Mouse (Mus musculus): ENCODE data around the gene Uqcrh. TPM values are rescaled to one million over a fixed set of nuclear protein-coding genes. Genes with fewer than 3 reads are reported as not detected.

Uqcrh gene
- polyA plus RNA-seq, 1 experiment from 2014 or later = 697 TPM

DNA sequence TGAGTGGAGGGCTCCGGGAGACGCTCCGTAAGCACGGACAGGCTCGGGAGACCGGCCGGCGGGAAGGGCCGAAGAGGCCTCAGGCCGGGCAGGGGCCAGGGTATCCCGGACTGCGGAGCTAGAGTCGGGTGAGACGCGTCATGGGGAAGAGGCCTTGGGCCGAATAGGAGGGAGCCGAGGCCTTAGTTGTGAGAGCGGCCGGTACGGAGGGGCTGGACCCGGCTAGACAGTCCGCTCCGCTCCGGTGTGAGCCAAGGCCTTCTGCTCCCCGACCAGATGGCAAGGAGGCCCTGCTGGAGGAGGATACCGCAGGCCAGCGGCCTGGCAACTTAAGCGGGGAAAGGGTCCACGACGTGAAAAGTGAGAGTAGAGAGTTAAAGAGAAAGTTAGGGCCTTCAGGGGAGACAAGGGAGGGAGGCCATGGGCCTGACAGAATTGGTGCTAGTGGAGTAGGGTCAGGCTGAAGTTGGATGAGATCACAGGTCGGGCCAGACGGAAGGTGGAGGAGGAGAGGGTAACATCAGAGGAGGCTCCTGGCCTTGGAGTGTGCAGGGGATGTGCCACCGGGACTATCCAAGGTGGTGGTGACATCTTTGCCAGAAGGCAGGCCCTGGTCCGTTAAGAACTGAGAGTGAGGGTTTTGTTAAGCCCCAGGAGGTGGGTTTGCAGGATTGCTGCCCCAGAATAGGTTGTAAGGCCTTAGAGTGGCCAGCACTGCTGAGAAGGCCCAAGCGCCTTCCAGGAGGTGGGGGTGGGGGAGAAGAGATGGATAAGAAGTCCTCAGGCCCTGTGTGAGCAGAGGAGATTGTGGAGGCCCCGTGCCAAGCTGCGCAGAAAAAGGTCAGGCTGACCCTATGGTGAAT lies 1.7 kb upstream of the Uqcrh start:
- Histone ChIP-seq H3K4me3 (peak overlapping the region; percentile 99), H3K27ac (peak overlapping the region; percentile 99), H3K9me3 (no peaks in the 10 kb centered on the region), H3K27me3 (ENCODE audit: insufficient read depth, poor library complexity, severe bottlenecking) (no peaks in the 10 kb centered on the region), H3K4me1 (peaks cover 35% of the 10 kb centered on the region), H3K36me3 (peaks cover 23% of the 10 kb centered on the region)
- peak; percentile 90 for DNase-seq (ENCODE audit: low spot score)
- under 1% methylated on average over 37 of the region's 37 CpGs for WGBS

DNA sequence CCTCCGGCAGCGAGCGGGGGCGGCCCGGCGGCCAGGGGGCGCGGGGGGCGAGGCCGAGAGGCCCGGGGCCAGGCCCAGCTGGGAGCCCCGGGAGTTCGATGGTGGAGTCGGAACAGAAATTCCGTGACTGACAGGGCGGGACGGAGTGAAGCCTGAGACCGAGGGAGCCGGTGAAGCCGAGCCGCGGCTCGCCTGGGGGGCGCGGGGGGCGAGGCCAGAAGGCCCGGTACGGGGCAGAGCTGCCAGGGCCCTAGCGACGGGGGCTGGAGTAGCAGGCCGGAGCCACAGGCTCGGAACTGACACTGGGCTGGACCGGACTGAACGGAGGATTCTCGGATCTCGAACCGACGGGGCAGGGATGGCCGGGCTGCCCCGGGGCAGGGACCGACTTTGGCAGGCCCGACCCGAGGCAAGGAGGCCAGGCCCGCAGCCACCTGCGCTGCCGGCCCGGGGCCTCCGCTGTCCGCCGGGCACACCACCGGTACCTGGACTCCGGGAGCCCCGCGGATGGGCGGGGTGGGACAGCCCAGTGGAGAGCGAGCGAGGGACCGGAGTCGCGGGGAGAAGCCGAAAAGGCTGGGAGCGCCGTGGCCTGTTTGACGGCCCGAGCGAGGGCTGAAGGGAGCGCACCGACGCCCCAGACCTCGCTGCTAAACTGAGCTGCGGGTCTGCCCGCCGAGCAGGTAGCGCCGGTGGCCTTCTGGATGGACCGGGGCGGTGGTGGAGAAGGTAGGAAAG lies 929 bp upstream of the Uqcrh start:
- H3K27ac ChIP-seq = peak overlapping the region; percentile 99
- H3K36me3 ChIP-seq = peaks cover 16% of the 10 kb centered on the region
- no peaks in the 10 kb centered on the region for H3K27me3 ChIP-seq (ENCODE audit: insufficient read depth, poor library complexity, severe bottlenecking)
- peaks cover 35% of the 10 kb centered on the region for H3K4me1 ChIP-seq
- H3K4me3 ChIP-seq = peak overlapping the region; percentile 99
- no peaks in the 10 kb centered on the region for H3K9me3 ChIP-seq
- under 1% methylated on average over 77 of the region's 77 CpGs for WGBS
- DNase-seq (ENCODE audit: low spot score) = peak; percentile 90

DNA sequence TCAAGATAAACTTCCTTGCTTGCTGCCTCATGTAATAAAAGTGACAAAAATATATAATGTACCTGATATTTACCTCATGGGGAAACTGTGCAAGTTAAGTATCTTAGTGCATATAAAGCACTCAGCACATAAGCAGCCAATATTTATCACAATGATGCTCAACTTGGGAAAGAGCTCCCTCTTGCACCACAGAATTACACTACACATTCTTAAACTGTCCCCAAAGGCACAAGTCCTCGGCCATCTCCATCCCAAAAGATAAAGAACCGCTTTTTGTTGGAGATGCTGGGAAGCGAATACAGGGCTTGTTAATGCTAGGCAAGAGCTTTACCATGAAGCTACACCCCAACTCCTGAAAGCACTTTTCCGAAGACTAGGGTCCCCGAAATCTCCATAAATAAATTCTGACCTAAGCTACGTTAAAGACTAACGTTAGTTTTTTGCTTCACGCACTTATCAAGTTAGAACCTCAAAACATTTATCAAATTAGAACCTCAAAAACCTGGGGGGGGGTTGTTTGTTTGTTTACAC lies 661 bp downstream of the Uqcrh start:
- Histone ChIP-seq H3K36me3 (peaks cover 18% of the 10 kb centered on the region), H3K27me3 (ENCODE audit: insufficient read depth, poor library complexity, severe bottlenecking) (no peaks in the 10 kb centered on the region), H3K4me3 (peak overlapping the region; percentile 99), H3K4me1 (peaks cover 35% of the 10 kb centered on the region), H3K27ac (peak overlapping the region; percentile 99), H3K9me3 (no peaks in the 10 kb centered on the region)
- no peak for DNase-seq (ENCODE audit: low spot score)
- 2% methylated on average over 8 of the region's 8 CpGs for WGBS

DNA sequence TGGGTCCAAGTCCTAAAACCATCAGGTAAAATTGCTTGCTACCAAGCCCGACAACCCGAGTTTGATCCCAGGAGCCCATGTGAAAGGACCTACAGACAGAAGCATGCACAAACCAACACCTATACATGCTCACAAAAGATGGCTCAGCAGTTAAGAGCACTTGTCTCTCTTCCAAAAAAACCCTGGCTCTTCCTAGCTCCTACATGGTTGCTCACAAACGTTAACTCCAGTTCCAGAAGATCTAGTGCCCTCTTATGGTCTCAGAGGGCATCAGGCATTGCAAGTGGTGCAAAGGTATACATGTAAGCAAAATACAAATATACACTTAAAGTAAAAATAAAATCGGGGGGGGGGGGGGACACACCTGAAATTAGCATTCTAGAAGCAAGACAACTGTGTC lies 1.7 kb downstream of the Uqcrh start:
- Histone ChIP-seq H3K36me3 (peaks cover 28% of the 10 kb centered on the region), H3K27ac (no peak overlapping the region), H3K27me3 (ENCODE audit: insufficient read depth, poor library complexity, severe bottlenecking) (no peaks in the 10 kb centered on the region), H3K4me3 (peak overlapping the region; percentile 99), H3K9me3 (no peaks in the 10 kb centered on the region), H3K4me1 (peaks cover 35% of the 10 kb centered on the region)
- no peak for DNase-seq (ENCODE audit: low spot score)
- WGBS = 55% methylated on average over 4 of the region's 4 CpGs

DNA sequence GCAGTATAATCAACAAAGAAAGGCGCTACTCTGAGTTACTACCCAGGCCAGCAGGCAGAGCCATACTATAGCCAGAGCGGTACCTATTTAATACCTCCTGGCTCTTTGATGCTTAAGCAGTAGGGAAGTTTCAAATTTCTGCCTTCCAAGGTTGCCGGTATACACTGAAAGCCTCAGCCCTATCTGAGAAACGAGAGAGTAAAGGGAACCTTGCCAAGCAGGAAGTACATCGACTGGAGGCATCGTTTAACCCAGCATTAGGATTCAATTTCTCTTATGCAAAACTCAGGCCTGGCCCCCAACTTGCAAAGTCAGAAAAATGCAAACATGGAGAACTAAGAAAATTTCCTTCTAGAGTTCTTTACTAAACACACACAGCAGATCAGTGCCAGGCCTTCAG lies 4.8 kb downstream of the Uqcrh start:
- Histone ChIP-seq H3K36me3 (peaks cover 54% of the 10 kb centered on the region), H3K4me1 (peaks cover 18% of the 10 kb centered on the region; the same call in 1 of the 2 replicates), H3K27me3 (ENCODE audit: insufficient read depth, poor library complexity, severe bottlenecking) (no peaks in the 10 kb centered on the region), H3K27ac (no peak overlapping the region), H3K9me3 (no peaks in the 10 kb centered on the region), H3K4me3 (no peak overlapping the region)
- 86% methylated on average over 6 of the region's 6 CpGs for WGBS
- DNase-seq (ENCODE audit: low spot score) = no peak

DNA sequence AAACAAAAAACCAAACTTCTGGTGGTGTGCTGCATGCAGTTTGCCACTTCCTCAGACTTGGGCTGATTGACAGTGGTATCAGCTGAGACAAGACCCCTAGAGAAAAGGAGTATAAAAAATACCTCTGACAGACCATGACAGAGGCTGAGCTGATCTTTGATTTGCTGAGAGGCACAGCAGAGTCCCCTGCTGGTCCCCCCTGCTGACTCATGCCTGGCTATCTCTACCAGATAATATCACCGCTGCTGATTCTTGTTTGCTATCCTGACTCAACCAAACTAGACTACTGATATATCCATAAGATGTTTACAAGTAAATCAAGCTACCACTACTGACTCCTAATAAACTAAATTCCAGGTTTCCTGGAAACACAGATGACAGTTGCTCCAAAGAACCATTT lies 11.0 kb downstream of the Uqcrh start:
- no peak overlapping the region for H3K27ac ChIP-seq
- no peaks in the 10 kb centered on the region for H3K27me3 ChIP-seq (ENCODE audit: insufficient read depth, poor library complexity, severe bottlenecking)
- WGBS = 6% methylated on average over 1 of the region's 1 CpGs
- no peaks in the 10 kb centered on the region for H3K9me3 ChIP-seq
- DNase-seq (ENCODE audit: low spot score) = no peak
- peaks cover 34% of the 10 kb centered on the region for H3K36me3 ChIP-seq
- no peaks in the 10 kb centered on the region for H3K4me1 ChIP-seq
- no peak overlapping the region for H3K4me3 ChIP-seq

DNA sequence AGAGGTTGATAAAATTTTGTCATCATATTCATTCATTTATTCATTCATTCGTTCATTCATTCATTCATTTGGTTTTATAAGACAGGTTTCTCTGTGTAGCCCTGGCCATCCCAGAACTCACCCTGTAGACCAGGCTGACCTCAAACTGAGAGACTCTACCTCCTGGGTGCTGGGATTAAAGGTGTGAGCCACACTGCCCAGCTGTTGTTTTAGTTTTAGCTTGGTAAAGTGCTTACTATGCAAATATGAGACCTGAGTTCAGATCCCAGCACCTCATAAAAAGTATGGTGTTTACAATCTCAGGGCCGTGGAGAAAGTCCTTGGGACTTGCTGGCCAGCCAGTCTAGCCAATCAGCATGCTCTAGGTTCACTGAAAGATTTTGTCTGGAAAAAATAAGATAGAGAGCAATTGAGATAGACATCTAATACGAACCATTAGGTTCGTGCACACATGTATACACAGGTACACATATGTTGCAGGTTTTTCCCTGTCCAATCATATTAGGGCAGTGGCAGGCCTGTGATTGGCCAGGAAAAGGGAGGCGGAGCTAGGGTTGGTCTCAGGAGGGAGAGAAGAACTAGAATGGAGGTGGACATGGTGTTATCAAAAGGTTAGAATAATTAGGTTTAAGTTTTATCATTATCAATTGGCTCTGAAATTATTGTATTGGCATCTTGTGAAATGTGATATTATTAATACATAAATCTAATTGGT lies 15.7 kb downstream of the Uqcrh start:
- H3K4me3 ChIP-seq = no peak overlapping the region
- H3K36me3 ChIP-seq = no peaks in the 10 kb centered on the region
- no peaks in the 10 kb centered on the region for H3K4me1 ChIP-seq
- H3K27me3 ChIP-seq (ENCODE audit: insufficient read depth, poor library complexity, severe bottlenecking) = no peaks in the 10 kb centered on the region
- no peak overlapping the region for H3K27ac ChIP-seq
- WGBS = 72% methylated on average over 5 of the region's 5 CpGs
- DNase-seq (ENCODE audit: low spot score) = no peak
- H3K9me3 ChIP-seq = no peaks in the 10 kb centered on the region

DNA sequence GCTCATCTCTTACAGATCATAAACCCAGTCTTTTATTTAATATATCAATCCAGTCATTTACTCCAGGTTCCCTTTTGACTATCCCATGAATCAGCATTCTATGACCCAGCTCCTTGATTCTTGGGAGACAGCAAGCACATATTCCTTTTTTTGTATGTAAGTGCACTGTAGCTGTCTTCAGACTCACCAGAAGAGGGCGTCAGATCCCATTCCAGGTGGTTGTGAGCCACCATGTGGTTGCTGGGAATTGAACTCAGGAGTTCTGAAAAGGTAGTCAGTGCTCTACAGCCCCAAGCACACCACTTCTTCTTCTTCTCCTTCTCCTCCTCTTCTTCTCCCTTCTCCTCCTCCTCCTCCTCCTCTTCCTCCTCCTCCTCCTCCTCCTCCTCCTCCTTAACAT lies 17.3 kb downstream of the Uqcrh start:
- no peaks in the 10 kb centered on the region for H3K36me3 ChIP-seq
- H3K9me3 ChIP-seq = no peaks in the 10 kb centered on the region
- H3K4me1 ChIP-seq = peaks cover 10% of the 10 kb centered on the region
- DNase-seq (ENCODE audit: low spot score) = no peak
- H3K27ac ChIP-seq = no peak overlapping the region
- 0% methylated on average over 1 of the region's 1 CpGs for WGBS
- no peak overlapping the region for H3K4me3 ChIP-seq
- no peaks in the 10 kb centered on the region for H3K27me3 ChIP-seq (ENCODE audit: insufficient read depth, poor library complexity, severe bottlenecking)

DNA sequence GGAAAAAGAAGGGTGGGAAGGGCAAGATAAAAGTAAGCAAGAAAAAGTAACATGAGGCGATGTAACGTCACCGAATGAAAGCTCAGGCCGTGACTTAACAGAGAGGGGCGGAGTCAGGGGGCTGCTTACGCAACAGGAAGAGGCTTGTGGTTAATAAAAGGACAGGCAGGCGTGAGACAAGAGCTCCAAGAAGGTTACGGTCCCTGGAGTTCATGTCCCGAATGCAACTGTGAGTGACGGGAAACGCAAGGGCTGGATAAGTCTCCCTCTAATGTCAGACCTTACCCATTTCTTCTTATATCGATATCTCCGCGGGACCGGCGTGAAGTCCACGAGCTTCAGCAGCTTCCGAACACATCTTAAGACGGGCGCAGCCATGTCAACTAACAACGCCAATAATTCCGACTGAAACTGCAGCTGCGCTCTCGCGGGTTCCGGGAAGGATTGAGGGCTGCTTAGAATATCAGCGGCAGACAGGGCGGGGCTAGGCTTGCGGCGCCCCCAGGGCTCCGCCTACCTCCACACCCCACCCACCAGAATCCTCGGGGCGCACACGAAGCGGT lies 21.4 kb downstream of the Uqcrh start, which contains the start of gene Nsun4:
Nsun4 (minus strand) TSS at position 478 of the 563 bp plus-strand sequence.
- Histone ChIP-seq H3K9me3 (no peaks in the 10 kb centered on the region), H3K36me3 (peaks cover 3% of the 10 kb centered on the region; the same call in 1 of the 2 replicates), H3K27me3 (ENCODE audit: insufficient read depth, poor library complexity, severe bottlenecking) (no peaks in the 10 kb centered on the region), H3K4me1 (peaks cover 14% of the 10 kb centered on the region), H3K4me3 (peak within 1 kb of the TSS; percentile 72), H3K27ac (peak within 1 kb of the TSS; percentile 90)
- under 1% methylated on average over 35 of the region's 35 CpGs for WGBS
- DNase-seq (ENCODE audit: low spot score) = peak; percentile 97

DNA sequence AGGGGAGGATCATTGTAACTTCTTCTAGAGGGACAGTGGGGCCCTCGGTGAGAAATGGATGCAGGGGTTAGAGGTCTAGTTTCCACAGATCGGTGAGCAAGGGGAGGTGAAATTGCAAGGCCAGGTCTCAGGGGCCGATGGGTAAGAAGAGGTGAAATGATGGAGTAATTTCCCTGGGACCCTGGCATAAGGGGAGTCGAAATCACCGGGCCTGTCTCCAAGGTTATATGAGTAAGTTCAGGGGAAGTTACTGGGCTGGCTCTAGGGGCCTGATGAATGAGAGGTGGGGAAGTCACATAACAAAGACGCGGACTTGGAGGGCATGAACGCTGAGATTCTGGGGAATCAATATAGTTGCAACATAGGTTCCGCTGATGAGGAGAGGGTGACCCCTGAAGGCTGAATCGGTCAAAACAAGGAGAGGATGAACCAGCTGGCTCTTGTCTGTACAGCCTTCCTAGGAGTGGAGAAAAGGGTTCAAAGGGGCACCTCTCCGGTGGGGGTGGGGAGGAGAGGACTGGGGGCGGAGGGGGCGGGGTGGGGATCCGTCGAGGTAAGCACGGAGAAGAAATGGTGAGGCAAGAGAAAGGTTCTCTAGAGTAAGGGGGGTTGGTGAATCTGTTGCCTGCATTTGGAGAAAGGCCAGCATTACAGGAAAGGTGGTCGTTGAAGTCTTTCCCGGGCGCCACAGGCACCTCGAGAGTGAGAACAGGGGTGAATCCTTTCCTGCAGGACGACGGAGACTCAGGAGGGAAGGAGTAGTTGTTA lies 22.2 kb downstream of the Uqcrh start:
- Histone ChIP-seq H3K27me3 (ENCODE audit: insufficient read depth, poor library complexity, severe bottlenecking) (no peaks in the 10 kb centered on the region), H3K9me3 (no peaks in the 10 kb centered on the region), H3K36me3 (peaks cover 9% of the 10 kb centered on the region), H3K27ac (peak overlapping the region; percentile 90), H3K4me3 (peak overlapping the region; percentile 72), H3K4me1 (peaks cover 14% of the 10 kb centered on the region)
- WGBS = 9% methylated on average over 22 of the region's 22 CpGs
- peak; percentile 81 for DNase-seq (ENCODE audit: low spot score)

DNA sequence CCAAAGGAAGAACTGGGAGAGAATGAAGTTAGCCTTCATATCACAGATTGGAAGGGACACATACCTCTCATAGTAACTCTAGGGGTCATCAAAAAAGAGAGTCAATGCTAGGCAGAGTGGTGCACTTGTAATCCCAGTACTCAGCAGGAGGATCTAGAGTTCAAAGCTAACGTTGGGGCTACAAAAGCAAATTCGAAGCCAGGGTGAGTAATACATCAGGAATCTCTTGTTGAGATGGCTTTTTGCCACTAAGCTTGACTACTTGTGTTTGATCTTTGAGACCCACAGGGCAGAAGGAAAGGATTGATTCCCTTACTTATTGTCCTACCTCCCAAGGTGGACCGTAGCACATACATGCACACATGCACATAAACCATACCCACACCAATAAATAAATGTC lies 25.7 kb downstream of the Uqcrh start:
- Histone ChIP-seq H3K27me3 (ENCODE audit: insufficient read depth, poor library complexity, severe bottlenecking) (no peaks in the 10 kb centered on the region), H3K4me3 (no peak overlapping the region), H3K9me3 (no peaks in the 10 kb centered on the region), H3K36me3 (peaks cover 19% of the 10 kb centered on the region), H3K27ac (no peak overlapping the region), H3K4me1 (peaks cover 14% of the 10 kb centered on the region)
- 79% methylated on average over 3 of the region's 3 CpGs for WGBS
- no peak for DNase-seq (ENCODE audit: low spot score)
